Mouse (Mus musculus) embryonic facial prominence, embryonic 10.5 days (tissue): Measurements from ENCODE around the gene Ptp4a2. TPM values are rescaled to one million over a fixed set of nuclear protein-coding genes. Genes with fewer than 3 reads are reported as not detected.

Experiments used
- DNase-seq: peaks from one replicate; pipeline ENCODE4 v3.0.0-alpha.2; 2017; ENCODE audit warnings: low spot score
- H3K27ac ChIP-seq: fragments of 300-500 bp; sonication (generic); replicated peaks from 2 replicates; pipeline ENCODE4 v1.5.1; 2016; ENCODE audit warnings: mild to moderate bottlenecking
- H3K27me3 ChIP-seq: fragments of 300-500 bp; sonication (generic); replicated peaks from 2 replicates; pipeline ENCODE4 v1.6.1; 2016; ENCODE audit warnings: low read depth, mild to moderate bottlenecking; ENCODE audit not compliant: poor library complexity, severe bottlenecking
- H3K36me3 ChIP-seq: fragments of 300-500 bp; sonication (generic); replicated peaks from 2 replicates; pipeline ENCODE4 v1.6.1; 2016; ENCODE audit warnings: mild to moderate bottlenecking, moderate library complexity
- H3K4me1 ChIP-seq: fragments of 300-500 bp; sonication (generic); 2 replicates; pipeline ENCODE4 v1.6.1; 2016
- H3K4me3 ChIP-seq: fragments of 300-500 bp; sonication (generic); 2 replicates; pipeline ENCODE4 v1.5.1; 2016; ENCODE audit warnings: mild to moderate bottlenecking, moderate library complexity
- H3K9me3 ChIP-seq: fragments of 300-500 bp; sonication (generic); 2 replicates; pipeline ENCODE4 v1.6.1; 2016; ENCODE audit warnings: mild to moderate bottlenecking
- WGBS: fragments of 180-500 bp; shearing (Covaris S2); methylation state at CpG from one replicate; pipeline ENCODE4 v1.1.7; 2016; 5-methylcytosine and 5-hydroxymethylcytosine counted together
- polyA plus RNA-seq: library from polyadenylated mRNA; unstranded; fragments of >200 nt; fragmentation: Nextera tagmentation; extraction: Ambion mirVana; gene quantifications from 2 replicates; pipeline ENCODE4 v1.2.1, GENCODE M21; 2016

Ptp4a2 gene
- polyA plus RNA-seq, 1 experiment from 2014 or later: 296 TPM

DNA sequence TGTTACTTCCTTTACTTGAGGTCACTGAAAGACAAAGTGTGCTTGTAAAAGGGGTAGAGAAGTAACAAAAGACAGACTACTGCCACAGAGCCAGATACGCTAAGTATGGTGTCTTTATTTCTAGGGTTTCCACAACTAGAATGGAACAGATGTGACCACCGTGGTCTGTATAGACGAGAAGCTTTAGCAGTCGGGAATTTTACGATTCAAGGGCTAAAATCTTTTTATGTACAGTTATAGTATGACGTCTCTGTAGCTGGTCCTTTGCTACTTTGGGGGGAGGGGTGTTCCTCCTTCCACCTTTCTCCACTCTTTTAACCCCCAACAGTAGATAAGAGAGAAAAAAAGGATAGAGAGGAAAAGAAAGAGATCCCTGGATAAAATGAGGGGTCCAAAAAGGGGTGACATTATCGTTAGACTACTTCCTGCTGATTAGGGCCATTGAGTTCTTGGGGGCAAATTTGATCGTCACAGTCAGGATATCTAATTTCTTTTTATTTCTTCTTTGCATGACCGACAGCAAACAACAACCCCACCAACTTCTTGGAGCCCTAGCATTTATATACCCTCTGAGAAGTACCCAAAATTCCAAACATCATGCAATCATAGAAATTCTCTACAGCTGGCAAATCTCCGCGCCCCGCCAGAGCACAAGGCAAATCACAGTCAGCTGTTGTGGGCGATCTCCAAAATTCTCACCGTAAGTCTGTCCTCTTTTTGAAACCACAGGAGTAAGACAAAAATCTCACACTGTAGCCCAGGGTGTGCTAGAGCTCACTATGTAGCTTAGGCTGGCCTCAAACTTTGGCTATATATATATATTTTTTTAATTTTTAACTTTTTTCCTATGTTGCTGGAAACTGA, 818 bp downstream of the Ptp4a2 start:
- Histone ChIP-seq H3K36me3 (no peaks in the 10 kb centered on the region), H3K4me1 (peaks cover 16% of the 10 kb centered on the region), H3K27me3 (peaks cover 23% of the 10 kb centered on the region), H3K4me3 (peak overlapping the region; percentile 58; the same call in 1 of the 2 replicates), H3K9me3 (0 out of 2 replicates have a peak, but pooled peaks cover 3% of the 10 kb centered on the region), H3K27ac (no peak overlapping the region)
- 88% methylated on average over 14 of the region's 14 CpGs for WGBS
- no peak for DNase-seq

DNA sequence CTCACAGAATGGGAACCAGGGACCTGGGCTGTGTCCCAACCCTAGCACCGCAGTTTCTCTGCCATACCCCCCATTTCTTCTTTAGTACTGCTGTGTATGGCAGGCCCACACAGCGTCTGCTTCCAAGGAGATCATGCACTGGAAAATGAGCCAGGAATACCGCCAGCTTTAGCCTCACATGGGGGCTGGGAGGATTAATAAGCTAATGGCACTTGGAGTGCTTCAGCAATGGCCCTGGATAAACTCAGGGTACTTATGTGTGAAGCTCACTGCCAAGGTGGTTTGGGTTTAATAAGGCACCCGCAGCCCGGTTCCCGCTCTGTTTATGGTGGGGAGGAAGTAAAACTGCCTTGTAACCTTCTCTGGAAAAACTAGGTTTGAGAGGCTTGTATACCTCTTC, 6.6 kb downstream of the Ptp4a2 start:
- Histone ChIP-seq H3K4me3 (no peak overlapping the region), H3K27me3 (0 out of 2 replicates have a peak, but pooled peaks cover 6% of the 10 kb centered on the region), H3K27ac (no peak overlapping the region), H3K4me1 (peaks cover 36% of the 10 kb centered on the region), H3K36me3 (no peaks in the 10 kb centered on the region), H3K9me3 (0 out of 2 replicates have a peak, but pooled peaks cover 3% of the 10 kb centered on the region)
- WGBS: 72% methylated on average over 6 of the region's 6 CpGs
- DNase-seq: no peak

DNA sequence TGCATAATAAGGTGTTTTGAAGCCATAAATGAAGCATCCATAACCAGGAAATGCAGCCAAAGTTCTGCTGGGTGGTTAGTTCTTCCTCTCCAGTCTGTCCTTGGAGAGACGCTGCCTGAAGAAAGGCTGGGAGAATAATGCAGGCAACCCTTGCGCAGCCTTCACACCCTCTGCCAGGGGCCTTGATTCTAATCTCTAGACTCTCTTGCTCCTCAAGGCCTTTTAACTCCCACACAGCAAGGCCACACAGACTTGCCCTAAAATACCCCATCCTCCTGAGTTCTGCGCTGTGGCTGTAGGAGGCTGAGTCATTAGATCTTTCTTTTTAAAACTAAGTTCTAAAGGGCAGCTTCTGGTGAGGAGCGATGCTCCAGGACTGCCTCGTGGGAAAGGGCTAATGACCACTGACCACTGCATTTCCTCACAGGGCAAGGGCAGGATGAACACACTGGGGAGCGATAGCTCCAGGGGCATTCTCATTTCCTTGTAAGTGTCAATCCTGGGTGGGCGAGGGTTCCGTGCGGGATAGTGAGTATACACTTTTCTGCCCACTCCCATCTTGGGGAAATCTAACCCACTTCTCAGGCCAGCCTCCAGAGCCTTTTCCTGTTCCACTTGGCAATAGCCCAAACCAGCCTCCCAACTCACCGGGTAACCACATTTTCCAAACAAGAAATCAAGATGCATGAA, 7.6 kb downstream of the Ptp4a2 start:
- no peak for DNase-seq
- Histone ChIP-seq H3K36me3 (no peaks in the 10 kb centered on the region), H3K27ac (peak overlapping the region; percentile 48; the same call in 1 of the 2 replicates), H3K9me3 (0 out of 2 replicates have a peak, but pooled peaks cover 3% of the 10 kb centered on the region), H3K4me1 (peaks cover 47% of the 10 kb centered on the region), H3K4me3 (no peak overlapping the region), H3K27me3 (0 out of 2 replicates have a peak, but pooled peaks cover 6% of the 10 kb centered on the region)
- 72% methylated on average over 10 of the region's 10 CpGs for WGBS

DNA sequence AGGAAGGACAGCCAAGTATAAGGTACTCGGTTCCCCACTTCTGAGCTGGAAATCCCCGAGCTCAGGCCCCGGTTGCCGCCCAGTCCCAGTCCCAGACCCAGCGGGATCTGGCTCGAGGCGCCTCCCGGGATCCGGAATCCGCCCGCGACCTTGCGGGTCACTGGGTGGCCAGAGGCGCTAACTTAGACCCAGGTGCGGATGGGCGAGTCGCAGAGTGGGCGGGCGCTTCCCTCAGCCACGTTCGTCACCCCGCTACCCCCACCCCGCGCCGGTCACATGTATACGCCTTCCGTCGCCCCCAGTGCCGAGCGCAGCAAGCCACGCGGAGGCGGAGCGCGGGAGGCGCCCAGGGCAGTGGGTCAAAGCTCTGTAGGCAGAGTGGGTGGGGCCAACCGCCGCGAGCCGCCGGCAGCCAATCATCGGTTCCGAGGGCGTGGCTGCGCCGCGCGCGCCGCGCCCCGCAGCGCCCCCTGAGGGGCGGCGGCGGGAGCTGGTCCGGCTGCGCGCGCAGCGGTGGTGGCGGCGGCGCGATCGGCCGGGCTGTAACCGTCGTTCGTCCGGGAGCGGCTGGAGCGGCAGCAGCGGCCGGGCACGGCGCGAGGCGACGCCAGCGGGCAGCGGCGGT, 8.8 kb downstream of the Ptp4a2 start:
- peak; percentile 98 for DNase-seq
- Histone ChIP-seq H3K27me3 (0 out of 2 replicates have a peak, but pooled peaks cover 6% of the 10 kb centered on the region), H3K4me3 (peak overlapping the region; percentile 95), H3K27ac (peak overlapping the region; percentile 98), H3K4me1 (peaks cover 53% of the 10 kb centered on the region), H3K9me3 (0 out of 2 replicates have a peak, but pooled peaks cover 3% of the 10 kb centered on the region), H3K36me3 (no peaks in the 10 kb centered on the region)
- WGBS: under 1% methylated on average over 83 of the region's 83 CpGs

DNA sequence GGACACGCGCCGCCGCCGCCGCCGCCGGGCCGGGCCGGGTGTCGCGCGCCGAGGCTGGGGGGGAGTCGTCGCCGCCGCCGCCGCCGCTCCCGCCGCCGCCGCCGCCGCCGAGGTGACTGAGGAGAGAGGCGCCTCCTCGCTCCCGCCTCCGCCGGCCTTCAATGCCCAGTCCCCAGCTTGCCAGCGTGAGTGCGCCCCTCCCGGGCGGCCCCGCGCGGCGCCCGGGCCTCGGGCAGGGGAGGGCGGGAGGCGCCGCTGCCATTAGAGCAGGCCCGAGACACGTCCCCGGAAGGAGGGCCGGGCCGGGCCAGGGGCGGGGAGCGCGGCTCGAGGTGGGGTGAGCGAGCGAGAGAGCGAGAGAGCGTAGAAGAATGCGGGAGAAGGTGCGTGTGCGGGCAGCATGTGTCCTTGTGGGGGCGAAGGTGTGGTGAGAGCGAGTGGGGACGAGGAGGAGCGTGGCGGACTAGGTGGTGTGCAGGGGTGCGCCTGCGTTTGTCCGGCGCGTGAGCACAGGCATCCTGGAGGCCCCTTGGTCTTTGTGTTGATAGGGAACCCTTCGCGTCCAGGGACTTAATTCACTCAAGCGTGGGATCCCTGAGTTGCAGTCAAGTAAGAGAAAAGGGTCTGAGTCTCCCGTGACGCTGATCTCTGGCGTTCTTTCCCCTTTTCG, 9.5 kb downstream of the Ptp4a2 start:
- H3K4me3 ChIP-seq: peak overlapping the region; percentile 95
- WGBS: under 1% methylated on average over 77 of the region's 79 CpGs
- H3K9me3 ChIP-seq: 0 out of 2 replicates have a peak, but pooled peaks cover 3% of the 10 kb centered on the region
- 0 out of 2 replicates have a peak, but pooled peaks cover 6% of the 10 kb centered on the region for H3K27me3 ChIP-seq
- peak; percentile 84 for DNase-seq
- peaks cover 53% of the 10 kb centered on the region for H3K4me1 ChIP-seq
- H3K36me3 ChIP-seq: peaks cover 3% of the 10 kb centered on the region; the same call in 1 of the 2 replicates
- H3K27ac ChIP-seq: peak overlapping the region; percentile 98

DNA sequence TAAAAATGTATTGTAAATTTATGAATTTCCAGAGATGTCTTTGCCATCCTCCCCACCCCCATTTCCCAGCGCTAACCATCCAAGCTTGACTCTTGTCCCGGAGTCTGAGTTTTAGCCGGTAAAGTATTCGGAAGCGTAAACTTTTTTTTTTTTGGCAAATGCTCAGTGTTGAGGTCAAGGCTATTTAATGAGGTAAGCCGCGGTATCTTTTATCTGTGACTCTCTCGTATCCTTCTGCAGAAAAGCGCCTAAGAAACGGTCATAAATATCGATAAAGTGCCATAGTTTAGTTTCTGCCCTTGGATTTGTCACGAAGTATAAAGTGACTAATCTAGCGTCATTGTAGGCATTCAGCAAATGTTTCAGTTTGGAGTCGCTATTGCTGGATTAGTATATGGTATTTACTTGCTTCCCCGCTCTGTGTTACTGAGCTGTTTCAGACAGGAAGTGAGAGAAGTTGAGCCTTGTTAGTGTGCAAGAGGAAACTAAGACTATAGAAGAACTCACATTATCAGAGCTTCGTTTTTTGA, 10.1 kb downstream of the Ptp4a2 start:
- Histone ChIP-seq H3K4me1 (peaks cover 53% of the 10 kb centered on the region), H3K9me3 (0 out of 2 replicates have a peak, but pooled peaks cover under 1% of the 10 kb centered on the region), H3K27me3 (0 out of 2 replicates have a peak, but pooled peaks cover 6% of the 10 kb centered on the region), H3K36me3 (peaks cover 3% of the 10 kb centered on the region; the same call in 1 of the 2 replicates), H3K27ac (peak overlapping the region; percentile 98), H3K4me3 (peak overlapping the region; percentile 95)
- DNase-seq: peak; percentile 29
- WGBS: 2% methylated on average over 16 of the region's 16 CpGs

DNA sequence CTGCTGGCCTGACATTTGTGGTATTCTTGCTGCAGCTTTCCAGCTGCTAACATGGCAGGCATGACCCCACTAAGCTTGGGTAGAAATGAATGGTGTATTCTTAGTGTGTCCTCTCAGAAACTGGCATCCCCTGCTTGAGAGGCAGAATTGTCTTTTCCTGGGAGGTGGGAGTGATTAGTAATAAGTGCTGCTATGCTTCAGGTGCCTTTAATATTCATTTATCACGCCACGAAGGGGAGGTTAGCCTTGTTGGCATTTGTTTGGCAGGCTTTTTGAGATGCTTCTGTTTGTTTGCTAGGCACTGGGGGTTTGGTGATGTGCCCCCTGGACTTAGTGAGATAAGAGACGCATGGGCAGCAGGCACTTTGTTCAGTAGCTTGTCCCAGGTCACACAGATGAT, 11.3 kb downstream of the Ptp4a2 start:
- no peak for DNase-seq
- peaks cover 53% of the 10 kb centered on the region for H3K4me1 ChIP-seq
- 0 out of 2 replicates have a peak, but pooled peaks cover 6% of the 10 kb centered on the region for H3K27me3 ChIP-seq
- no peak overlapping the region for H3K27ac ChIP-seq
- peaks cover 3% of the 10 kb centered on the region; the same call in 1 of the 2 replicates for H3K36me3 ChIP-seq
- peak overlapping the region; percentile 95 for H3K4me3 ChIP-seq
- no peaks in the 10 kb centered on the region for H3K9me3 ChIP-seq
- WGBS: 81% methylated on average over 3 of the region's 3 CpGs

DNA sequence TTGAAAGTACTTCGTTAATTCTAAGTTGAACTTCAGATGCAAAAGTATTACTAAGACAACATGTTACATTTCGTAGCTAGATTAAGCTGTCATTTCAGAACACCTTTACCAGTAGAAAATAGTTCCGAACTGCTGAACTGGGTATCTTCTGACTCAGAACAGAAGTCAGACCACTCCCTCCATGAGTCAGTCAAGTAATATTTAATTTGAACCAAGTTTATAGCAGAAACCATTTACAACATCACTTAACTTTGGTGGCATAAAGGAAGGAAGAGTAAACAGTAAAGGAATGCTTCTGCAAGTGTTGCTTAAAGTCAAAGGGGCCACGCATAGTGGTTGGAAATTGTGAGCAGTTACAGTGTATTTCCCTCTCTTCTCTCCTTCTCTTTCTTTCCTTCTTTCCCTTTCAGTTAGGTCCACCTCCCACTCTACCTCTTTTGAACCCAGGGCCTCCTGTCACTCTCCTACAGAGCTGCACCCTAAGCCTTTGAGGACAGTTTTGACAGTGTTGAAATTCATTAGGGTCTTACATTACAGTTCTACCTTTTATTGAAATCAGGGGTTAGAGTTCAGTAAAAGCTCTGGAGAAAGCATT, 12.3 kb downstream of the Ptp4a2 start:
- Histone ChIP-seq H3K4me1 (peaks cover 45% of the 10 kb centered on the region), H3K9me3 (no peaks in the 10 kb centered on the region), H3K27me3 (0 out of 2 replicates have a peak, but pooled peaks cover 5% of the 10 kb centered on the region), H3K4me3 (no peak overlapping the region), H3K36me3 (peaks cover 3% of the 10 kb centered on the region; the same call in 1 of the 2 replicates), H3K27ac (no peak overlapping the region)
- WGBS: 89% methylated on average over 4 of the region's 4 CpGs
- no peak for DNase-seq

DNA sequence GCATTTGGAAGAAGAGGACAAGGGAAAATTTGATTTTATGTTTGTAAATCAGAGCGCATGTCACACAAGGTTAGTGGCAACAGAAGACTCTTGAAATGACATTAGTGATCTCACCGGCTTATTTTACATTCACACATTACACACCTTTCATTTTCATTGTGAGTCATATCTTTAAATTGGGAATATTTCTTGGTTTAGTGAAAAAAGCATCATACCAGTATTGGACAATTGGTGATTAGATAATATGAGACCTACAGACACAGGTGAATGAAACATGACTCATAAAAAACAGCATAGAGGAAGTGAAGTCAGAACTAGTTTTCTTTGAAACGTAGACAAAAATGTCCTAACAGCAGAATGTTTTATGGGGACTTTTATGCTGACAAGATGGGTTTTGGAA, 16.6 kb downstream of the Ptp4a2 start:
- no peak overlapping the region for H3K4me3 ChIP-seq

DNA sequence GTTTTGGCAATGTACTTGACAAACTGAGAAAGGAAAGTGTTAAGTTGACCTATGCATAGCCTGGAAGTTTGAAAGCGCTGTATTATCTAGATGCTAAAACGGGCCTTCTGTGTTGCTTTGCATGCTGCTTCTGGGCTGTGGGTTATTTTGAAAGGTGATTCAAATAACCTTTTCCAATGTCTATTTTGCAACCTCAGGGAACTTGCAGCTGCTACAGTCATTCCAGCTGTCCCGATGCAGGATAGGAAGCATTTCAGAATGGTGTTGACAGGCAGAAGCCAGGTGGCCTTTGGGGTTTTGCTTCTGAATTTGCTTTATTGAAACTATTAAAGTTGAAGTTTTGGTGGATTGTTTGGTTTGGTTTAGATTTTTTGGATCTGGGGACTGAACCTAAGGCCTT, 17.1 kb downstream of the Ptp4a2 start:
- H3K9me3 ChIP-seq: no peaks in the 10 kb centered on the region
- no peaks in the 10 kb centered on the region for H3K27me3 ChIP-seq
- peaks cover 3% of the 10 kb centered on the region; the same call in 1 of the 2 replicates for H3K36me3 ChIP-seq
- H3K27ac ChIP-seq: no peak overlapping the region
- no peak for DNase-seq
- WGBS: 87% methylated on average over 3 of the region's 3 CpGs
- H3K4me1 ChIP-seq: peaks cover 11% of the 10 kb centered on the region
- no peak overlapping the region for H3K4me3 ChIP-seq

More for the DNA sequence above, 16.6 kb downstream of the Ptp4a2 start:
- H3K36me3 ChIP-seq: peaks cover 3% of the 10 kb centered on the region; the same call in 1 of the 2 replicates
- H3K27me3 ChIP-seq: no peaks in the 10 kb centered on the region
- no peak overlapping the region for H3K27ac ChIP-seq
- DNase-seq: no peak
- 93% methylated on average over 3 of the region's 3 CpGs for WGBS
- no peaks in the 10 kb centered on the region for H3K9me3 ChIP-seq
- peaks cover 16% of the 10 kb centered on the region for H3K4me1 ChIP-seq

DNA sequence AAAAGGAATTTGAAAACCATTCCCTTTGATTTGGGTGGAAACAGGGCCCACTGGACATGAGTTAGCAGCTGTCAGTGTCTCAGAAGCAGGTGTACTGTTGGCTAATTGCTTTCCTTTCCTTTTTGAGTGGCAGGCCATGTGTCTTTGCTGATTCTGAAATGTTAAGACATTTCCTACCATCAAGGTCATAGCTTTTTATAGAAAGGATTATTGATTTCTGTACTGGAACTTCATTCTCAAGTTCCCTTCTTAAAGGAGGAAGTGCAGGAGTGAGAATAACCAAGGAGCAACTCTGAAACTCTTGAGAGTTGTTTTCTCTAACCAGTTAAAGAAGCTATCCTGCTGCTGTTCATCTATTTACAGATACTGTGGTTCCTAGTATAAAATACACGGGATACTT, 18.8 kb downstream of the Ptp4a2 start:
- Histone ChIP-seq H3K9me3 (no peaks in the 10 kb centered on the region), H3K4me3 (no peak overlapping the region), H3K27ac (no peak overlapping the region), H3K27me3 (no peaks in the 10 kb centered on the region), H3K4me1 (no peaks in the 10 kb centered on the region), H3K36me3 (peaks cover 3% of the 10 kb centered on the region; the same call in 1 of the 2 replicates)
- WGBS: 81% methylated on average over 1 of the region's 1 CpGs
- no peak for DNase-seq
